Mouse (Mus musculus): ENCODE measurements around the gene Fam173b.

- no peak for TF ChIP-seq EP300 (IDR thresholded peaks at IDR 0.05; ENCODE audit: low read depth)
- TF ChIP-seq CTCF (IDR thresholded peaks at IDR 0.05; ENCODE audit: low read depth): no peak
These were observed 35.9 kb upstream of the Fam173b start for GRCm38 (mm10) chr15:31565786-31566185.

All from liver, postnatal 0 days (tissue).